Mouse (Mus musculus) small intestine, adult 2 months (tissue): ENCODE data around the gene E4f1.

Source experiments
- CTCF ChIP-seq: fragments of 200-500 bp; IDR thresholded peaks from 2 replicates; pipeline ENCODE4 v1.5.1; 2012; ENCODE audit warnings: low read depth, mild to moderate bottlenecking, control low read depth, inconsistent platforms, low read length, moderate library complexity, mixed read lengths; ENCODE audit not compliant: insufficient replicate concordance, insufficient read length; ENCODE audit errors: extremely low read depth
- POLR2A ChIP-seq: fragments of 200-500 bp; IDR thresholded peaks from 2 replicates; pipeline ENCODE4 v1.6.1; 2012; ENCODE audit warnings: low read depth, mild to moderate bottlenecking, control low read depth, inconsistent platforms, low read length, moderate library complexity

DNA sequence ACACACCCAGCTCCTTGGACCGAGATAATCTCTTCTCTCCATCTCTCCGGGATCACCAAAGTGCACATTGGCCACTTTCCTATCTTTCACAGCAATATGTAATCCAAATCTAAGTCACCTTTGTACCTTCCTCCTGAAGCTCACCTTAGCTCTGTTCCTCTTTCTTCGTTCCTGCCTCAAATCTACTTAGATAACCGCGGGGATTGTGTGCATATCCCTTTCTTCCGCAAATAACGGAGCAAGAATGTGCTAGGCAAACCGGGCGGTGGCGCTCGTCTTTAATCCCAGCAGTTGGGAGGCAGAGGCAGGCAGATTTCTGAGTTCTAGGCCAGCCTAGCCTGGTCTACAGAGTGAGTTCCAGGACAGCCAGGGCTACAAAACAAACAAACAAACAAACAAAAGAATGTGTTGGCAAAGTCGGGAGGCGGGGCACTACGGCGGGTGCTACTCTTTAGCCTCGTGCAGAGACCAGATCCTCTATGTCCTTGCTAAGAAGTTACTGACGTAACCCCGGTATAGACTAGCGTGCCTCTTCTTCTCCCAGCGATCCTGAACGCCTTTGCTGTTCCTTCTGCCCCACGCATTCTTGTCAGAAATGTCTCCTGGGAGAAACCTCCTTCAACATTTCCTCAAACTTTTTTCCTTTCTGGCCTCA, 56.4 kb downstream of the E4f1 start:
- TF ChIP-seq CTCF (peak; percentile 37; the same call in 1 of the 2 replicates), POLR2A (no peak)
